Mouse (Mus musculus) stomach, postnatal 0 days (tissue): Measurements from ENCODE around the gene Mucl3. TPM values are rescaled to one million over a fixed set of nuclear protein-coding genes. Genes with fewer than 3 reads are reported as not detected.
A peak's percentile ranks its signal among the peaks of the same experiment; 100 is the strongest.

Experiments used
- ATAC-seq: fragments of 200-750 bp; cut with Nextera tagmentation; 2 replicates; pipeline ENCODE4 v1.8.0; 2017; ENCODE audit not compliant: low FRiP score, low TSS enrichment
- DNase-seq: peaks from one replicate; pipeline ENCODE4 v3.0.0-alpha.2; 2016; ENCODE audit warnings: low spot score
- H3K27ac ChIP-seq: fragments of 300-500 bp; sonication (generic); replicated peaks from 2 replicates; pipeline ENCODE4 v1.5.1; 2014; ENCODE audit warnings: mild to moderate bottlenecking, control low read depth
- H3K27me3 ChIP-seq: fragments of 300-500 bp; sonication (generic); 2 replicates; pipeline ENCODE4 v1.6.1; 2014; ENCODE audit warnings: low read length; ENCODE audit not compliant: control insufficient read depth, insufficient read depth
- H3K36me3 ChIP-seq: fragments of 300-500 bp; sonication (generic); 2 replicates; pipeline ENCODE4 v1.6.1; 2014; ENCODE audit warnings: low read length, mixed read lengths; ENCODE audit not compliant: control insufficient read depth, insufficient read depth
- H3K4me1 ChIP-seq: fragments of 300-500 bp; sonication (generic); replicated peaks from 2 replicates; pipeline ENCODE4 v1.6.1; 2014; ENCODE audit warnings: antibody characterized with exemption; ENCODE audit not compliant: control insufficient read depth, insufficient read depth
- H3K4me2 ChIP-seq: fragments of 300-500 bp; sonication (generic); replicated peaks from 2 replicates; pipeline ENCODE4 v1.6.1; 2014; ENCODE audit warnings: low read depth, mild to moderate bottlenecking, control low read depth, moderate library complexity
- H3K4me3 ChIP-seq: fragments of 300-500 bp; sonication (generic); 2 replicates; pipeline ENCODE4 v1.5.1; 2014; ENCODE audit warnings: low read depth, low read length, control low read depth
- H3K9ac ChIP-seq: fragments of 300-500 bp; sonication (generic); 2 replicates; pipeline ENCODE4 v1.6.1; 2014; ENCODE audit warnings: mild to moderate bottlenecking, low read length, control low read depth, mixed read lengths
- H3K9me3 ChIP-seq: fragments of 300-500 bp; sonication (generic); 2 replicates; pipeline ENCODE4 v1.6.1; 2016; ENCODE audit warnings: low read length; ENCODE audit not compliant: control insufficient read depth
- CTCF ChIP-seq: IDR thresholded peaks from 2 replicates; pipeline ENCODE4 v1.5.1; 2016; ENCODE audit warnings: antibody characterized with exemption, low read depth, mild to moderate bottlenecking, moderate library complexity
- EP300 ChIP-seq: optimal IDR thresholded peaks from 2 replicates; pipeline ENCODE3; 2016; ENCODE audit warnings: antibody characterized with exemption
- WGBS: fragments of 180-500 bp; shearing (Covaris S2); extraction: QIAGEN DNeasy Blood & Tissue Kit; methylation state at CpG from one replicate; pipeline ENCODE4 v1.1.7; 2014; 5-methylcytosine and 5-hydroxymethylcytosine counted together
- polyA plus RNA-seq: library from polyadenylated mRNA; unstranded; fragments of >200 nt; fragmentation: Nextera tagmentation; extraction: Ambion mirVana; gene quantifications from 2 replicates; pipeline ENCODE4 v1.2.1, GENCODE M21; 2015

The Mucl3 gene
- 768 and 930 TPM in 2 replicates for polyA plus RNA-seq

GRCm38 (mm10) chr17:35643609-35644236, at the start of gene Mucl3:
Gene Mucl3, minus strand, starts transcription at chr17:35643695.
- H3K4me2 ChIP-seq, result peak within 1 kb of the TSS; percentile 24
- H3K27ac ChIP-seq, result peak within 1 kb of the TSS; percentile 65
- no peaks in the 10 kb centered on the region for H3K9me3 ChIP-seq
- H3K9ac ChIP-seq, result no peak within 1 kb of the TSS
- no peaks in the 10 kb centered on the region for H3K36me3 ChIP-seq
- 53% methylated on average over 13 of the region's 13 CpGs for WGBS
- DNase-seq (peak; percentile 86), ATAC-seq (peak; percentile 92)
- peak within 1 kb of the TSS; percentile 13; the same call in 1 of the 2 replicates for H3K4me3 ChIP-seq
- no peak for TF ChIP-seq CTCF
- no peak for TF ChIP-seq EP300
- no peaks in the 10 kb centered on the region for H3K27me3 ChIP-seq
- H3K4me1 ChIP-seq, result no peaks in the 10 kb centered on the region

- Histone ChIP-seq H3K4me1 (no peaks in the 10 kb centered on the region; the same call in 1 of the 2 replicates), H3K36me3 (peaks cover 48% of the 10 kb centered on the region), H3K9me3 (no peaks in the 10 kb centered on the region), H3K9ac (no peak overlapping the region), H3K27ac (no peak overlapping the region), H3K4me3 (no peak overlapping the region), H3K27me3 (no peaks in the 10 kb centered on the region), H3K4me2 (no peak overlapping the region)
- TF ChIP-seq EP300, result no peak
- no peak for TF ChIP-seq CTCF
- ATAC-seq (no peak), DNase-seq (no peak)
- 77% methylated on average over 4 of the region's 4 CpGs for WGBS
These were observed 48.9 kb upstream of the Mucl3 start for GRCm38 (mm10) chr17:35692368-35692767.

- no peak for DNase-seq
- H3K36me3 ChIP-seq, result peaks cover 54% of the 10 kb centered on the region
- no peak overlapping the region for H3K4me2 ChIP-seq
- H3K9me3 ChIP-seq, result no peaks in the 10 kb centered on the region
- H3K4me3 ChIP-seq, result no peak overlapping the region
- ATAC-seq, result no peak
- no peak overlapping the region for H3K9ac ChIP-seq
- TF ChIP-seq CTCF (no peak), EP300 (no peak)
- no peaks in the 10 kb centered on the region for H3K4me1 ChIP-seq
- no peaks in the 10 kb centered on the region for H3K27me3 ChIP-seq
- 65% methylated on average over 4 of the region's 4 CpGs for WGBS
- no peak overlapping the region for H3K27ac ChIP-seq
These were observed 48.3 kb upstream of the Mucl3 start for GRCm38 (mm10) chr17:35691811-35692210.

- H3K27ac ChIP-seq, result no peak overlapping the region
- H3K36me3 ChIP-seq, result peaks cover 66% of the 10 kb centered on the region
- H3K4me2 ChIP-seq, result no peak overlapping the region
- H3K4me3 ChIP-seq, result no peak overlapping the region
- WGBS, result 88% methylated on average over 18 of the region's 18 CpGs
- DNase-seq (no peak), ATAC-seq (no peak)
- H3K4me1 ChIP-seq, result no peaks in the 10 kb centered on the region
- TF ChIP-seq EP300 (no peak), CTCF (no peak)
- H3K9me3 ChIP-seq, result no peaks in the 10 kb centered on the region
- no peak overlapping the region for H3K9ac ChIP-seq
- H3K27me3 ChIP-seq, result no peaks in the 10 kb centered on the region
These were observed 46.6 kb upstream of the Mucl3 start for GRCm38 (mm10) chr17:35689936-35690645.

- Histone ChIP-seq H3K36me3 (peaks cover 77% of the 10 kb centered on the region), H3K9ac (no peak overlapping the region), H3K27ac (no peak overlapping the region), H3K27me3 (no peaks in the 10 kb centered on the region), H3K4me1 (no peaks in the 10 kb centered on the region), H3K9me3 (no peaks in the 10 kb centered on the region), H3K4me2 (no peak overlapping the region), H3K4me3 (no peak overlapping the region)
- TF ChIP-seq CTCF, result peak; percentile 42
- TF ChIP-seq EP300, result no peak
- DNase-seq, result no peak
- 81% methylated on average over 25 of the region's 25 CpGs for WGBS
- ATAC-seq, result no peak
These were observed 45.1 kb upstream of the Mucl3 start for GRCm38 (mm10) chr17:35688347-35689175.
